Mouse (Mus musculus) heart, postnatal 0 days (tissue): ENCODE results near the gene Slain2.

Experiments
- CTCF ChIP-seq: IDR thresholded peaks from 2 replicates; pipeline ENCODE4 v1.5.1; 2016; ENCODE audit warnings: antibody characterized with exemption, control low read depth, low read depth
- EP300 ChIP-seq: IDR thresholded peaks from 2 replicates; pipeline ENCODE4 v1.6.1; 2016; ENCODE audit warnings: antibody characterized with exemption, low read depth

DNA sequence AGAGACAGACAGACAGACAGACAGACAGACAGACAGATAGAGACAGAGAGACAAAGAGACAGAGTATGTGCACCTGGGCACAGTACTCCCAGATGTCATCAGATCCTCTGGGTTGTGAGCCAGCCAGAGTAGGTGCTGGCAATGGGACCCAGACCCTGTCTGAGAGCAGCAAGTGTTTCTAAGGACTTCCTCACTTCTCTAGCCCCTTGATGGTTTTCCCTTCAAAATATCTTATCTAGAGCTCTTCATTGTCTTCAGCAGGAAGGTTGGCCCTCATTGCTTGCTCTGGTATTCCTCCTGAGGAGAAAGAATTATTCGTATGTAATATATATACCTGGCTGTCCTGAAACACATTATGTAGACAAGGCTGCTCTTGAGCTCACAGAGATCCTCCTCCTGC lies 78.4 kb downstream of the Slain2 start:
- TF ChIP-seq CTCF, result no peak
- TF ChIP-seq EP300, result no peak
